Mouse (Mus musculus) E14TG2a.4 (cell line): ENCODE measurements around the gene Ube2b.

ENCODE experiments used
- H3K27me3 ChIP-seq: 2 replicates; pipeline ENCODE4 v1.6.1; 2014; ENCODE audit warnings: low read length, control low read depth; ENCODE audit not compliant: insufficient read depth
- H3K36me3 ChIP-seq: 2 replicates; pipeline ENCODE4 v1.6.1; 2014; ENCODE audit warnings: low read length, control low read depth; ENCODE audit not compliant: insufficient read depth
- H3K4me1 ChIP-seq: replicated peaks from 2 replicates; pipeline ENCODE4 v1.6.1; 2014; ENCODE audit warnings: low read depth, low read length, control low read depth
- H3K4me3 ChIP-seq: replicated peaks from 2 replicates; pipeline ENCODE4 v1.5.1; 2014; ENCODE audit warnings: mild to moderate bottlenecking, low read length
- H3K9me3 ChIP-seq: 2 replicates; pipeline ENCODE4 v1.6.1; 2014; ENCODE audit warnings: low read length, control low read depth
- CTCF ChIP-seq: conservative IDR thresholded peaks from 2 replicates; pipeline ENCODE4 v1.5.1; 2014; ENCODE audit warnings: low read length
- NANOG ChIP-seq: IDR thresholded peaks from 2 replicates; pipeline ENCODE4 v1.6.1; 2014; ENCODE audit warnings: borderline replicate concordance, low read length, mixed read lengths
- POU5F1 ChIP-seq: IDR thresholded peaks from 2 replicates; pipeline ENCODE4 v1.6.1; 2014; ENCODE audit warnings: low read length, borderline replicate concordance

Ube2b gene

DNA sequence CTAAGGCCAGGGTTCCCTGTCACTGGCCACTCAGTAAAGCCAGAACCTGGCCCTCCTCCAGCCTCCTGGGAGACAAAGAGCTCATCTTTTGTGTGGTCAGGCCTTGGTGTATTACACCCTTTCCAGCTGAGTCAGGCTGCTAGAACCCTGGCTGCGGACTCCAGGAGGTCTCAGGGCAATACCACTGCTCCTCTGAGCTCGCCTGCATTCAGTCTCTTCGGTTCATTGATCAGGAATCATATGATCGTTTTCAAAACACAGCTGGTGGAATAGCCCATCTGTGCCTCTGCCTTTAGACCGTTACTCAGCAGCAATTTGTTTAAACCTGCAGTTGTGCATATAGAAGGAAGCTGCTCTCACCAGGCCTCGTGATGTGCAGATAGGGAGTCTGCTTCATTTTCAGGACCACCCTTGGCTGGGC lies 63.2 kb downstream of the Ube2b start:
- TF ChIP-seq CTCF (no peak), POU5F1 (no peak), NANOG (no peak)
- peaks cover 13% of the 10 kb centered on the region for H3K4me1 ChIP-seq
- peaks cover 6% of the 10 kb centered on the region; the same call in 1 of the 2 replicates for H3K9me3 ChIP-seq
- no peak overlapping the region for H3K4me3 ChIP-seq
- H3K36me3 ChIP-seq: no peaks in the 10 kb centered on the region
- 0 out of 2 replicates have a peak, but pooled peaks cover under 1% of the 10 kb centered on the region for H3K27me3 ChIP-seq

- no peaks in the 10 kb centered on the region for H3K36me3 ChIP-seq
- H3K27me3 ChIP-seq: no peaks in the 10 kb centered on the region
- peaks cover 13% of the 10 kb centered on the region for H3K4me1 ChIP-seq
- H3K4me3 ChIP-seq: no peak overlapping the region
- peaks cover 8% of the 10 kb centered on the region; the same call in 1 of the 2 replicates for H3K9me3 ChIP-seq
- TF ChIP-seq POU5F1 (no peak), CTCF (no peak), NANOG (no peak)
These were observed 64.7 kb downstream of the Ube2b start for GRCm38 (mm10) chr11:51935636-51936434.
